Mouse (Mus musculus) hindbrain, embryonic 14.5 days (tissue): ENCODE results near the gene Rhbdf1. TPM values are rescaled to one million over a fixed set of nuclear protein-coding genes. Genes with fewer than 3 reads are reported as not detected.

Experiments
- ATAC-seq: fragments of 200-750 bp; cut with Nextera tagmentation; 2 replicates; pipeline ENCODE4 v1.8.0; 2017; ENCODE audit warnings: moderate number of reproducible peaks, mild to moderate bottlenecking, moderate TSS enrichment, moderate library complexity; ENCODE audit not compliant: low FRiP score
- DNase-seq: peaks from one replicate; pipeline ENCODE4 v3.0.0-alpha.2; 2015; ENCODE audit warnings: low spot score
- H3K27ac ChIP-seq: fragments of 300-500 bp; sonication (generic); 2 replicates; pipeline ENCODE4 v1.5.1; 2014; ENCODE audit warnings: mild to moderate bottlenecking, moderate library complexity
- H3K27me3 ChIP-seq: fragments of 300-500 bp; sonication (generic); 2 replicates; pipeline ENCODE4 v1.6.1; 2014; ENCODE audit warnings: mild to moderate bottlenecking, low read length, mixed read lengths; ENCODE audit not compliant: control insufficient read depth, insufficient read depth
- H3K36me3 ChIP-seq: fragments of 300-500 bp; sonication (generic); replicated peaks from 2 replicates; pipeline ENCODE4 v1.6.1; 2014; ENCODE audit not compliant: control insufficient read depth, insufficient read depth
- H3K4me1 ChIP-seq: fragments of 300-500 bp; sonication (generic); replicated peaks from 2 replicates; pipeline ENCODE4 v1.6.1; 2014; ENCODE audit warnings: antibody characterized with exemption, low read length, mixed read lengths; ENCODE audit not compliant: control insufficient read depth, insufficient read depth
- H3K4me2 ChIP-seq: fragments of 300-500 bp; sonication (generic); replicated peaks from 2 replicates; pipeline ENCODE4 v1.6.1; 2014; ENCODE audit warnings: mild to moderate bottlenecking, moderate library complexity
- H3K4me3 ChIP-seq: fragments of 300-500 bp; sonication (generic); replicated peaks from 2 replicates; pipeline ENCODE4 v1.5.1; 2014; ENCODE audit warnings: mild to moderate bottlenecking, low read length
- H3K9ac ChIP-seq: fragments of 300-500 bp; sonication (generic); 2 replicates; pipeline ENCODE4 v1.6.1; 2014
- H3K9me3 ChIP-seq: fragments of 300-500 bp; sonication (generic); 2 replicates; pipeline ENCODE4 v1.6.1; 2016; ENCODE audit warnings: low read length; ENCODE audit not compliant: control insufficient read depth
- WGBS: fragments of 180-500 bp; shearing (Covaris S2); extraction: QIAGEN DNeasy Blood & Tissue Kit; methylation state at CpG from one replicate; pipeline ENCODE4 v1.1.7; 2014; 5-methylcytosine and 5-hydroxymethylcytosine counted together
- polyA plus RNA-seq: library from polyadenylated mRNA; unstranded; fragments of >200 nt; fragmentation: Nextera tagmentation; extraction: Ambion mirVana; gene quantifications from 2 replicates; pipeline ENCODE4 v1.2.1, GENCODE M21; 2014

Gene Rhbdf1
- polyA plus RNA-seq, 1 experiment from 2014 or later, result 18.9 TPM

- H3K9ac ChIP-seq, result no peak overlapping the region
- ATAC-seq, result no peak
- DNase-seq, result no peak
- no peaks in the 10 kb centered on the region for H3K9me3 ChIP-seq
- no peak overlapping the region for H3K4me2 ChIP-seq
- no peak overlapping the region for H3K27ac ChIP-seq
- no peaks in the 10 kb centered on the region for H3K36me3 ChIP-seq
- H3K4me3 ChIP-seq, result no peak overlapping the region
- no peaks in the 10 kb centered on the region for H3K27me3 ChIP-seq
- no peaks in the 10 kb centered on the region for H3K4me1 ChIP-seq
- WGBS, result 66% methylated on average over 5 of the region's 5 CpGs
Observed at GRCm38 (mm10) chr11:32189434-32189833, 32.7 kb downstream of the Rhbdf1 start.

DNA sequence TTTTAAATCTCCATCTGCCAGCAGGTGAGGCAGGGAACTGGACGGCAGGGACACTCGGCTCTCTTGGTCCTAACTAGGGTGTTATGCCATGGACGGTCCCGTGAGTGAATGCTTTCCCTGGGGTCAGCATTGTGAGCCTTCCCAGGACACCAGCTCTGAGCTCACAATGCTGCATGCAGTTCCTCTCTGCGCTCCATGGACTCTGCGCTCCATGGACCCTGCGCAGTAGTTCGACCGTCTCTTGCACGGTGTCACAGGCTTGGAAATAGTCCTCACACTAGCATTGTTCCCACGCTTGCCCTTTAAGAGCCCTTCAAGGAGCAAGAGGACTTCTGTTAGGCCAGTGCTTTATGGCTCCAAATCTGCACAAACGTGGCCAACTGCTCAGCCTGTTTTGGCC, 33.2 kb downstream of the Rhbdf1 start:
- ATAC-seq, result no peak
- 88% methylated on average over 12 of the region's 12 CpGs for WGBS

GRCm38 (mm10) chr11:32187256-32187655, 34.8 kb downstream of the Rhbdf1 start:
- 88% methylated on average over 4 of the region's 4 CpGs for WGBS
- H3K36me3 ChIP-seq, result no peaks in the 10 kb centered on the region
- H3K9ac ChIP-seq, result no peak overlapping the region
- no peak overlapping the region for H3K4me3 ChIP-seq
- DNase-seq (no peak), ATAC-seq (no peak)
- H3K27ac ChIP-seq, result no peak overlapping the region
- no peaks in the 10 kb centered on the region for H3K27me3 ChIP-seq
- no peaks in the 10 kb centered on the region for H3K4me1 ChIP-seq
- no peaks in the 10 kb centered on the region for H3K9me3 ChIP-seq
- no peak overlapping the region for H3K4me2 ChIP-seq

More for the DNA sequence above, 33.2 kb downstream of the Rhbdf1 start:
- H3K4me2 ChIP-seq, result no peak overlapping the region
- H3K9ac ChIP-seq, result no peak overlapping the region
- no peaks in the 10 kb centered on the region for H3K36me3 ChIP-seq
- H3K9me3 ChIP-seq, result no peaks in the 10 kb centered on the region
- no peak overlapping the region for H3K4me3 ChIP-seq
- H3K27me3 ChIP-seq, result no peaks in the 10 kb centered on the region
- no peak overlapping the region for H3K27ac ChIP-seq
- no peak for DNase-seq
- no peaks in the 10 kb centered on the region for H3K4me1 ChIP-seq

GRCm38 (mm10) chr11:32186031-32186430, 36.1 kb downstream of the Rhbdf1 start:
- Histone ChIP-seq H3K4me2 (no peak overlapping the region), H3K27ac (no peak overlapping the region), H3K4me3 (no peak overlapping the region), H3K9me3 (no peaks in the 10 kb centered on the region), H3K4me1 (no peaks in the 10 kb centered on the region), H3K36me3 (no peaks in the 10 kb centered on the region), H3K27me3 (no peaks in the 10 kb centered on the region), H3K9ac (no peak overlapping the region)
- ATAC-seq (no peak), DNase-seq (no peak)
- WGBS, result 86% methylated on average over 3 of the region's 3 CpGs

GRCm38 (mm10) chr11:32184469-32184868, 37.6 kb downstream of the Rhbdf1 start:
- Histone ChIP-seq H3K4me1 (no peaks in the 10 kb centered on the region), H3K4me3 (no peak overlapping the region), H3K27ac (no peak overlapping the region), H3K36me3 (no peaks in the 10 kb centered on the region), H3K27me3 (no peaks in the 10 kb centered on the region), H3K4me2 (no peak overlapping the region), H3K9me3 (no peaks in the 10 kb centered on the region), H3K9ac (no peak overlapping the region)
- ATAC-seq (no peak), DNase-seq (no peak)
- WGBS, result 91% methylated on average over 8 of the region's 8 CpGs

- ATAC-seq (peak; percentile 76; the same call in 1 of the 2 replicates), DNase-seq (peak; percentile 95)
- Histone ChIP-seq H3K36me3 (no peaks in the 10 kb centered on the region), H3K4me2 (0 out of 2 replicates have a peak overlapping the region, but pooled peaks have one; percentile 10), H3K9me3 (no peaks in the 10 kb centered on the region), H3K4me3 (no peak overlapping the region), H3K27ac (no peak overlapping the region), H3K9ac (no peak overlapping the region), H3K27me3 (no peaks in the 10 kb centered on the region), H3K4me1 (no peaks in the 10 kb centered on the region)
- 52% methylated on average over 24 of the region's 25 CpGs for WGBS
Observed at GRCm38 (mm10) chr11:32181973-32182868, 39.9 kb downstream of the Rhbdf1 start.

GRCm38 (mm10) chr11:32181246-32181645, 40.9 kb downstream of the Rhbdf1 start:
- WGBS, result 79% methylated on average over 4 of the region's 4 CpGs
- Histone ChIP-seq H3K36me3 (no peaks in the 10 kb centered on the region), H3K4me1 (no peaks in the 10 kb centered on the region), H3K27me3 (no peaks in the 10 kb centered on the region), H3K9ac (no peak overlapping the region), H3K4me2 (no peak overlapping the region), H3K9me3 (no peaks in the 10 kb centered on the region), H3K27ac (no peak overlapping the region), H3K4me3 (no peak overlapping the region)
- no peak for ATAC-seq
- no peak for DNase-seq

DNA sequence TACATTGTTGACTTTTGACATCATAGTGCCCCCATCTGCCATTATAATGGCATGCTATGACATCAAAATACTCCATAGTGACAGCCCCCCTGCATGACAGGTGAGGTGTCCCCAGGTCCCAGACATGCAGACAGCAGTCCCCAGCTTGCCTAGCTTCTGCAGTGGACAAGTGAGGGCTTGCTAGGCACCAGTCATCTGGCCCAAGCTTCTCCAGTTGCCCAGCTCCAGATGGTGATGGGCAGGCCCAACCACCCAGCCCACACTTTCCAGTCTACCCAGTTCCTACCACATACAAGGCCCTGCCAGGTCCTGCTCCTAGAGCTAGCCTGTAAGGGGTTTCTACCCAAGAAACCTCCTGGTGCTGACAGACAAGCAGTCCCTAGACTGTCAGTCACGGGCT, 43.6 kb downstream of the Rhbdf1 start:
- no peaks in the 10 kb centered on the region for H3K36me3 ChIP-seq
- no peak overlapping the region for H3K27ac ChIP-seq
- no peak for DNase-seq
- ATAC-seq, result no peak
- no peak overlapping the region for H3K4me2 ChIP-seq
- 80% methylated on average over 1 of the region's 1 CpGs for WGBS
- no peaks in the 10 kb centered on the region for H3K4me1 ChIP-seq
- H3K27me3 ChIP-seq, result no peaks in the 10 kb centered on the region
- no peaks in the 10 kb centered on the region for H3K9me3 ChIP-seq
- H3K4me3 ChIP-seq, result no peak overlapping the region
- no peak overlapping the region for H3K9ac ChIP-seq

DNA sequence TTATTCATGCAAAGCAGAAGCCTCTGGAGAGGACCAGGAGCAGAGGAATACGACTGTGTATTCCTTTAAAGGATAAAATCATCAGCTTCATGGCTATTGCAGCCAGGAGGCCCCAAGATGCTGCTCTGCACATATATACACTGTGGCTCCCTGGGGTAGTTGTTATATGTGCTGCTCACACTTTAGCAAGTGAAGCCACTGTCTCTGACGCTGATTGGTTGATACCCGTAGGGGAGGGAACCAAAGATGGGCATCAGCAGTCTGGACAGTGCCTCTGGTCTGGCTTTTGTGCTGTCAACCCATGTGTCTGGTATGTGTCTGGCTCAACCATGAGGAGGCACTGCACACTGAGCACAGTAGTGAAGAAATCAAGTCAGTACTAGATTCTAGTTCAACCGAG, 55.4 kb downstream of the Rhbdf1 start:
- peaks cover 8% of the 10 kb centered on the region for H3K4me1 ChIP-seq
- no peak for ATAC-seq
- H3K4me2 ChIP-seq, result no peak overlapping the region
- 76% methylated on average over 4 of the region's 4 CpGs for WGBS
- H3K9me3 ChIP-seq, result no peaks in the 10 kb centered on the region
- no peak overlapping the region for H3K4me3 ChIP-seq
- no peaks in the 10 kb centered on the region for H3K36me3 ChIP-seq
- no peaks in the 10 kb centered on the region for H3K27me3 ChIP-seq
- no peak for DNase-seq
- H3K9ac ChIP-seq, result no peak overlapping the region
- H3K27ac ChIP-seq, result no peak overlapping the region
